Mouse (Mus musculus): ENCODE measurements around the gene Zfand6.

Zfand6 gene

GRCm38 (mm10) chr7:84590622-84591021, 99.1 kb downstream of the Zfand6 start:
- no peak for DNase-seq

- no peak for DNase-seq
Measured at GRCm38 (mm10) chr7:84587101-84587783, 102.5 kb downstream of the Zfand6 start.

- DNase-seq, result no peak
Measured at GRCm38 (mm10) chr7:84586360-84587100, 103.2 kb downstream of the Zfand6 start.

- no peak for DNase-seq
Measured at GRCm38 (mm10) chr7:84585086-84585485, 104.7 kb downstream of the Zfand6 start.

GRCm38 (mm10) chr7:84579769-84580168, 110.0 kb downstream of the Zfand6 start:
- no peak for DNase-seq

- DNase-seq, result no peak
Measured at GRCm38 (mm10) chr7:84578841-84579240, 110.9 kb downstream of the Zfand6 start.

- DNase-seq, result no peak
Measured at GRCm38 (mm10) chr7:84577034-84577433, 112.7 kb downstream of the Zfand6 start.

- no peak for DNase-seq
Measured at GRCm38 (mm10) chr7:84566200-84566599, 123.6 kb downstream of the Zfand6 start.

- no peak for DNase-seq
Measured at GRCm38 (mm10) chr7:84564236-84564635, 125.5 kb downstream of the Zfand6 start.

Measured in thymus, postnatal 14 days (tissue).